Mouse (Mus musculus) kidney, adult 11 months (tissue): ENCODE measurements at regions not wholly inside any gene's neighbourhood (a gene's known extent, or its start where the extent isn't known, plus 50 kb on each side); places are given as distances from the start of the nearest gene placed in this dataset.

Source experiments
- DNase-seq: peaks from one replicate; pipeline ENCODE4 v3.0.0; 2022

- no peak for DNase-seq
Measured at GRCm38 (mm10) chr19:14035371-14035770, 122.0 kb downstream of the Olfr1505 start.

GRCm38 (mm10) chr19:14035785-14036184 is 122.5 kb downstream of the Olfr1505 start:
- no peak for DNase-seq

- DNase-seq, result no peak
Measured at GRCm38 (mm10) chr19:14036750-14037149, 123.4 kb downstream of the Olfr1505 start.

GRCm38 (mm10) chr19:14042753-14043152 is 129.4 kb downstream of the Olfr1505 start:
- DNase-seq, result no peak

- no peak for DNase-seq
Measured at GRCm38 (mm10) chr19:14045456-14045855, 132.1 kb downstream of the Olfr1505 start.

- no peak for DNase-seq
Measured at GRCm38 (mm10) chr19:14052052-14052451, 138.7 kb downstream of the Olfr1505 start.

- no peak for DNase-seq
Measured at GRCm38 (mm10) chr19:14080538-14080937, 167.2 kb downstream of the Olfr1505 start.

- DNase-seq, result peak; percentile 17
Measured at GRCm38 (mm10) chr19:14084726-14085125, 171.4 kb downstream of the Olfr1505 start.

GRCm38 (mm10) chr19:14090106-14090505 is 176.8 kb downstream of the Olfr1505 start:
- DNase-seq, result peak; percentile 18

- DNase-seq, result no peak
Measured at GRCm38 (mm10) chr19:14094191-14094590, 180.9 kb downstream of the Olfr1505 start.

- DNase-seq, result no peak
Measured at GRCm38 (mm10) chr19:14096187-14096586, 182.9 kb downstream of the Olfr1505 start.

- no peak for DNase-seq
Measured at GRCm38 (mm10) chr19:14109091-14109490, 195.8 kb downstream of the Olfr1505 start.

- DNase-seq, result no peak
Measured at GRCm38 (mm10) chr19:14123348-14124113, 210.2 kb downstream of the Olfr1505 start.

- DNase-seq, result no peak
Measured at GRCm38 (mm10) chr19:14124250-14124827, 211.0 kb downstream of the Olfr1505 start.

- no peak for DNase-seq
Measured at GRCm38 (mm10) chr19:14124986-14125385, 211.7 kb downstream of the Olfr1505 start.

GRCm38 (mm10) chr19:14128397-14129209 is 215.3 kb downstream of the Olfr1505 start:
- DNase-seq, result no peak

- no peak for DNase-seq
Measured at GRCm38 (mm10) chr19:14161217-14161616, 247.9 kb downstream of the Olfr1505 start.

- no peak for DNase-seq
Measured at GRCm38 (mm10) chr19:14162773-14163172, 249.4 kb downstream of the Olfr1505 start.

- DNase-seq, result no peak
Measured at GRCm38 (mm10) chr19:14165775-14166174, 252.4 kb downstream of the Olfr1505 start.

GRCm38 (mm10) chr19:14180244-14180643 is 266.9 kb downstream of the Olfr1505 start:
- no peak for DNase-seq

GRCm38 (mm10) chr19:14180956-14181355 is 267.6 kb downstream of the Olfr1505 start:
- no peak for DNase-seq

GRCm38 (mm10) chr19:14181661-14182415 is 268.5 kb downstream of the Olfr1505 start:
- no peak for DNase-seq

GRCm38 (mm10) chr19:14191820-14192219 is 278.5 kb downstream of the Olfr1505 start:
- DNase-seq, result no peak
